Mouse (Mus musculus) myocyte (in vitro differentiated cells): Measurements from ENCODE around the gene Gm17604. TPM values are rescaled to one million over a fixed set of nuclear protein-coding genes. Genes with fewer than 3 reads are reported as not detected.

Source experiments
- H3K27me3 ChIP-seq: one replicate; pipeline ENCODE4 v1.6.1; 2011; ENCODE audit not compliant: control insufficient read depth, insufficient read depth, insufficient read length
- H3K36me3 ChIP-seq: one replicate; pipeline ENCODE4 v1.6.1; 2011; ENCODE audit not compliant: control insufficient read depth, insufficient read depth
- H3K4me2 ChIP-seq: one replicate; pipeline ENCODE4 v1.6.1; 2011; ENCODE audit warnings: low read depth, control low read depth
- H3K4me3 ChIP-seq: one replicate; pipeline ENCODE4 v1.5.1; 2011; ENCODE audit warnings: mild to moderate bottlenecking, control low read depth, moderate library complexity
- H3K79me2 ChIP-seq: one replicate; pipeline ENCODE4 v1.6.1; 2011; ENCODE audit not compliant: control insufficient read depth, insufficient read depth
- H3ac ChIP-seq: one replicate; pipeline ENCODE4 v1.6.1; 2011; ENCODE audit not compliant: control insufficient read depth, insufficient read length
- CEBPB ChIP-seq: IDR thresholded peaks from 2 replicates; pipeline ENCODE4 v1.6.1; 2011; ENCODE audit warnings: mild to moderate bottlenecking, moderate library complexity; ENCODE audit not compliant: poor library complexity, insufficient read depth, severe bottlenecking
- E2F4 ChIP-seq: IDR thresholded peaks from one replicate; pipeline ENCODE4 v1.6.1; 2011; ENCODE audit warnings: mild to moderate bottlenecking, control low read depth, moderate library complexity; ENCODE audit not compliant: insufficient read depth
- MAX ChIP-seq: IDR thresholded peaks from one replicate; pipeline ENCODE4 v1.6.1; 2011; ENCODE audit warnings: low read depth, mild to moderate bottlenecking, control low read depth
- MYOD1 ChIP-seq, 3 experiments: IDR thresholded peaks; one replicate each; pipeline ENCODE4 v1.6.1; 2011; ENCODE audit warnings: control low read depth in 2 of 3, low read depth in 2 of 3, mild to moderate bottlenecking in 2 of 3, moderate library complexity in 1 of 3; ENCODE audit not compliant: insufficient read length in 2 of 3, control insufficient read depth in 1 of 3
- MYOG ChIP-seq, 3 experiments: IDR thresholded peaks; one replicate each; pipeline ENCODE4 v1.6.1; 2011; ENCODE audit warnings: control low read depth in 2 of 3, low read depth in 2 of 3, mild to moderate bottlenecking in 2 of 3; ENCODE audit not compliant: insufficient read length in 2 of 3, control insufficient read depth in 1 of 3, insufficient read depth in 1 of 3
- POLR2A ChIP-seq: IDR thresholded peaks from one replicate; pipeline ENCODE4 v1.6.1; 2011; ENCODE audit warnings: low read depth, mild to moderate bottlenecking, control low read depth, moderate library complexity; ENCODE audit not compliant: insufficient read length
- POLR2AphosphoS2 ChIP-seq: IDR thresholded peaks from one replicate; pipeline ENCODE4 v1.6.1; 2011; ENCODE audit warnings: low read depth, control low read depth; ENCODE audit not compliant: insufficient read length
- REST ChIP-seq: IDR thresholded peaks from one replicate; pipeline ENCODE4 v1.6.1; 2011; ENCODE audit warnings: mild to moderate bottlenecking, control low read depth, moderate library complexity; ENCODE audit not compliant: insufficient read depth, insufficient read length
- SRF ChIP-seq: IDR thresholded peaks from one replicate; pipeline ENCODE4 v1.6.1; 2011; ENCODE audit warnings: low read depth; ENCODE audit not compliant: control insufficient read depth, insufficient read length
- TCF12 ChIP-seq: IDR thresholded peaks from one replicate; pipeline ENCODE4 v1.6.1; 2011; ENCODE audit warnings: mild to moderate bottlenecking, control low read depth; ENCODE audit not compliant: poor library complexity, insufficient read depth, severe bottlenecking
- TCF3 ChIP-seq: IDR thresholded peaks from one replicate; pipeline ENCODE4 v1.6.1; 2011; ENCODE audit warnings: low read depth, control low read depth; ENCODE audit not compliant: insufficient read length
- USF1 ChIP-seq: IDR thresholded peaks from one replicate; pipeline ENCODE4 v1.6.1; 2011; ENCODE audit warnings: low read depth, mild to moderate bottlenecking, control low read depth, moderate library complexity
- polyA plus RNA-seq: library from polyadenylated mRNA; unstranded; fragments of >200 nt; fragmentation: generic; extraction: Trizol; gene quantifications from one replicate; pipeline ENCODE4 v1.2.1, GENCODE M21; 2012; ENCODE audit warnings: missing spikeins

Gene Gm17604
- polyA plus RNA-seq, 1 experiment, result not detected

DNA sequence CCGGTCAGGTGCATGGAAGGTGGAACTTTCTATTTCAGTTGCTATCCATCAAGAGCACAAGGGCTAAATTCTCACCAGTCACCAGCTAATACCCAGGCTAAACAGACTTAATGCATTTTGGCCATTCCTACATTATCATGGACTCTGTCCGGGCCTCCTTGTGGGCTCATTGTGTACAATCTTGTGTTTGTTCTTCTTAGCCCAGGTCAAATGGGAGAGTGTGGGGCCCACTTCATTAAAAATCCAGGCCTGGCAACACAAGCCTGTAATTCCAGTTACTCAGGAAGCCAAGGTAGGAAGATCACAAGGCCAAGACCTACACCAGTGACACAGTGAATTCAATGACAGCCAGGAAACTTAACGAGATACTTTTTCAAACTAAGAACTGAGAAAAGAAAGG, 33.4 kb downstream of the Gm17604 start:
- Histone ChIP-seq H3K27me3 (no peaks in the 10 kb centered on the region), H3K36me3 (no peaks in the 10 kb centered on the region), H3ac (no peak overlapping the region), H3K4me3 (no peak overlapping the region), H3K79me2 (peaks cover 27% of the 10 kb centered on the region), H3K4me2 (no peak overlapping the region)
- TF ChIP-seq MYOD1 (IDR thresholded peaks at IDR 0.05; ENCODE audit: control insufficient read depth in 1 of 3, insufficient read length in 2 of 3, low read depth in 2 of 3) (no peak), POLR2A (no peak), REST (no peak), POLR2AphosphoS2 (no peak), TCF3 (no peak), CEBPB (no peak), MAX (no peak), TCF12 (no peak), E2F4 (no peak), MYOG (IDR thresholded peaks at IDR 0.05; ENCODE audit: control insufficient read depth in 1 of 3, insufficient read depth in 1 of 3, insufficient read length in 2 of 3, low read depth in 2 of 3) (no peak), SRF (no peak), USF1 (no peak)

DNA sequence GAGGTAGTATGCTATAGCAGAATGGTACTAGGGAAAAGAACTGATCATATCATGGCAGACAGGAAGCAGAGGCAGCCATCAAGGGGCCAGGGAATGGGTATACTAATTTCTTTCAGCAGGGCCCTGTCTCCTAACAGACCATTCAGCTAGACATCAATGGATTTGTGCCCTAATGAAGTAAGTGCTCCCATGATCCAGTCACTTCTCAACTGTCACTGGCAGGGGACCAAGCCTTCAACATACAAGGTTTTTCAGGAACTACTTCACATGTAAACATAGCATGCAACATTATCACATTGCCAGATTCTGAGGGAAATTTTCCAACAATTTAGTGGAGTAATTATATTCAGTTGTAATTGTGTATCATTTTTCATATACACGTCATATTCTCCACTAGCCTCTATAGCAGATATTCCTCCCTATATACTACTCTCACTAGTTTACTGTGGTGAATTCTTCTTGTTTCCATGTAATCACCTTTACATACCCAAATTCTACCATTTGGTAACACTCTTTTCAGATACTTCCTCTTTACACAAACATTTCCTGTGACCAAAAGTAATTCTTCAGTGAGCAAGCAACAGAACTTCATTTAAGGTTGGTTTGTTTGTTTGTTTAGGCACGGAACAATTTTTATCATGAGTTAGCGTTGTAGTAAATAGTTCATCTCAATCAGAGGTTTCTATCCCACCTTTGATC, 38.7 kb downstream of the Gm17604 start:
- H3K79me2 ChIP-seq, result peaks cover 4% of the 10 kb centered on the region
- no peak overlapping the region for H3K4me2 ChIP-seq
- H3ac ChIP-seq, result no peak overlapping the region
- no peak overlapping the region for H3K4me3 ChIP-seq
- peaks cover 11% of the 10 kb centered on the region for H3K36me3 ChIP-seq
- TF ChIP-seq CEBPB (no peak), MYOD1 (IDR thresholded peaks at IDR 0.05; ENCODE audit: control insufficient read depth in 1 of 3, insufficient read length in 2 of 3, low read depth in 2 of 3) (no peak), USF1 (no peak)
- no peaks in the 10 kb centered on the region for H3K27me3 ChIP-seq

Other genes starting within 250 kb of the Gm17604 start
- gene Mospd2, start 24.5 kb downstream of the Gm17604 start, polyA plus RNA-seq, result 4.9 TPM
- gene Fancb, start 24.2 kb downstream of the Gm17604 start, polyA plus RNA-seq, result 0.70 TPM